Mouse (Mus musculus) gastrocnemius, adult 18-20 months (tissue): ENCODE data around the gene Megf11. TPM values are rescaled to one million over a fixed set of nuclear protein-coding genes. Genes with fewer than 3 reads are reported as not detected.

Experiments
- DNase-seq: peaks from one replicate; pipeline ENCODE4 v3.0.0; 2021; ENCODE audit warnings: low spot score
- microRNA-seq: library from miRNA; unstranded; fragments of <30 nt; microRNA quantifications from one replicate; pipeline ENCODE4 v1.2.0, GENCODE M21; 2021
- total RNA-seq, 2 experiments: library from RNA; stranded (reverse); gene quantifications; 2 replicates each; pipeline ENCODE4 v1.2.3; 2021

Gene Megf11
- total RNA-seq, 2 experiments from 2014 or later, result 0.45 to 0.59 TPM

DNA sequence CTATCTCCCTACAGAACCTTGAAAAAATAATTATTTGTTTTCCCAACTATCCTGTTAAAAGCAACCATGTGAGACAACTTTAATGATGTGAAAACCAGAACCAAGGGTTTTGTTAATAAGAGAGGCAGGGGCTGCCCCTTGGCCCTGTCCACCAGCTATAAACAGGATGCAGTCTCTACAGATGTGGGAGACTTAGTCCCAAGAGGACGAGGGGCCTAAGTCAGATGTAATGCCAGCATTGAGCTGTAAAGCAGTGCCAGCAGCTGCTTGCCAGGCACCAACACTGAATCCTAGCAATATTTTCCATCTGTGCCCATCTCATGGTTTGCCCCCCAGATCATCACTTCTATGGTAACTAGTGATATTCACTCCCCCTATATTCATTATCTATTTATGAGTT lies 357.0 kb downstream of the Megf11 start:
- DNase-seq, result no peak

DNA sequence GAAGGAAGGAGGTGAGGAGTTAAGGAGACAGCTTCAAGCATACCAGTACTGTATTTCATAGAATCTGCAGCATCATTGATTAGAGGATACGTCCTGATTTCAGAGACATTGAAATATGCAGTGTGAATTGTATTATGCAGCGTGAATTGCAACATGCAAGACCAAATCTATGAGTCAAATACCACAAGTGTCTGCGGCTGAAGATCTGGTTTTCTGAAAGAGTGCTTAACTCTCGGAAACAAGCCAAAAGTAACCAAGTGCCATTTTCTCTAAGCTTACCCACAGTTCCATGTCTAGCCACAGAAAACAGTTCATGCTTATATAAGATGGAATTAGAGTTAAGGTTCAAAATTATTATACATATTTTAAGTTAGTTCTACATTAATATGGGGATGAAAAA lies 362.3 kb downstream of the Megf11 start:
- DNase-seq, result no peak

DNA sequence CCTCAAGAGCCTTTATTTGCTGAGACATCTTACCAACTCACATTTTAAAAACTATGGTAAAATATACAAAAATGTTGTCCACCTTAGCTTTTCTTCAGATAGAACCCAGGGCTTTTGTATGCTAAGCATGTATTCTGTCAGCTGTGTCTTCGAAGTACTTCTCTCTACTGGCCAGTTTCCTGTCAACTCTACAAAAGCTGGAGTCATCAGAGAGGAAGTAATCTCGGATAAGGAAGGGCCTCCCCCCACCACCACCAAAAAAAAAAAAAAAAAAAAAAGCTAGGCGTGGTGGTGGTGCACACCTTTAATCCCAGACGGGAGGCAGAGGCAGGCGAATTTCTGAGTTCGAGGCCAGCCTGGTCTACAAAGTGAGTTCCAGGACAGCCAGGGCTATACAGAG lies 363.9 kb downstream of the Megf11 start:
- no peak for DNase-seq

DNA sequence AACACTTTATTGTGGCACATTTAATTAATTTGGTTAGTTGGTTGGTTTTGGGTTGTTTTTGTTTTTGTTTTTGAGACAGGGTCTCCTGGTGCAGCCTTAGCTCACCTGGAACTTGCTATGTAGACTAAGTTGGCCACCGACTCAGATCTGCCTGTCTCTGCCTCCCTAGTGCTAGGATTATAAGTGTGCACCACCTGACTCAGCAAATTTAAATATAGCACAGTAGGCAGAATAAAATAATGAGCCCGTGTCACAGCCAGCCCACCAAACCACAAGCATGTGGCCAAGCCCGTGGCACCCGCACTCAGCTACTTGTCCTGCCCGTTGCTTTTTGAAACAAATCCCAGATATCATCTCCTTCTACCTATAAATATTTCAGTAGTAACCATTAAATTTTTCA lies 367.1 kb downstream of the Megf11 start:
- no peak for DNase-seq

DNA sequence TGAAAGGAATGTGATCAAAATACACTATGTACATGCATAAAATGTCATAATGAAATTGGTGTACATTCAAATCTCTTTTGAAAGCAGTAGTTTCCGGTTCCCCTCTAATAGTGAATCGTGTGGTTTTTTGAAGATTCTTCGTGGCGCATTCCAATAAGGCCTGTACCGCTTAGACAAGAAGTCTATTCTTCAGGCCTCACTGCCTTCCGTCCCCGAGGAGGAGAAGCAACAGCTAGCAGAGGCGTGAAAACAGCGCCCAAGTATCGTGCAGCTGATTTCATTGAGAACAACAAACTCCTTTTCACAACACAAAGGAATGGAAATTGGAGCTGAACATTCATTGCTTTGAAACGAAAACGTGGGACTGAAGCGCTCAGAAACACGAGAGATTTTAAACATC lies 372.6 kb downstream of the Megf11 start:
- DNase-seq, result no peak

Small RNAs within 50 kb of the gene (microRNA-seq; reads per million reads assigned to microRNA genes)
- gene Gm47308, result not detected

Other genes with a start within 250 kb of the Megf11 start
- gene Zwilch, start 212.5 kb upstream of the Megf11 start, total RNA-seq, result under 1 TPM; 0.43 to 0.62 TPM
- gene Rpl4, start 212.3 kb upstream of the Megf11 start, total RNA-seq, result 100 to 1,000 TPM; 623 to 643 TPM
- gene Snapc5, start 206.4 kb upstream of the Megf11 start, total RNA-seq, result 10 to 100 TPM; 23.3 to 24.1 TPM
- gene Uchl4, start 150.4 kb upstream of the Megf11 start, total RNA-seq, result 1 to 10 TPM; 1.3 to 2.1 TPM
- gene Map2k1, start 132.0 kb upstream of the Megf11 start, total RNA-seq, result 10 to 100 TPM; 55.8 to 56.9 TPM
- 10 to 100 TPM; 10.0 to 11.1 TPM for gene Tipin, start 104.0 kb upstream of the Megf11 start, total RNA-seq
- 10 to 100 TPM; 22.5 to 24.6 TPM for gene Dis3l, start 44.3 kb upstream of the Megf11 start, total RNA-seq